Mouse (Mus musculus) brain, embryonic 14.5 days (tissue): ENCODE data around the gene Ccdc114.

Experiments
- CTCF ChIP-seq: fragments of 200-500 bp; IDR thresholded peaks from 2 replicates; pipeline ENCODE4 v1.5.1; 2012; ENCODE audit warnings: inconsistent platforms, mild to moderate bottlenecking, moderate library complexity, borderline replicate concordance; ENCODE audit not compliant: insufficient read depth, insufficient read length; ENCODE audit errors: extremely low read depth
- POLR2A ChIP-seq: fragments of 200-500 bp; IDR thresholded peaks from 2 replicates; pipeline ENCODE4 v1.6.1; 2012; ENCODE audit warnings: mild to moderate bottlenecking, inconsistent platforms, borderline replicate concordance; ENCODE audit not compliant: poor library complexity, insufficient read depth, insufficient read length, severe bottlenecking; ENCODE audit errors: extremely low read depth

DNA sequence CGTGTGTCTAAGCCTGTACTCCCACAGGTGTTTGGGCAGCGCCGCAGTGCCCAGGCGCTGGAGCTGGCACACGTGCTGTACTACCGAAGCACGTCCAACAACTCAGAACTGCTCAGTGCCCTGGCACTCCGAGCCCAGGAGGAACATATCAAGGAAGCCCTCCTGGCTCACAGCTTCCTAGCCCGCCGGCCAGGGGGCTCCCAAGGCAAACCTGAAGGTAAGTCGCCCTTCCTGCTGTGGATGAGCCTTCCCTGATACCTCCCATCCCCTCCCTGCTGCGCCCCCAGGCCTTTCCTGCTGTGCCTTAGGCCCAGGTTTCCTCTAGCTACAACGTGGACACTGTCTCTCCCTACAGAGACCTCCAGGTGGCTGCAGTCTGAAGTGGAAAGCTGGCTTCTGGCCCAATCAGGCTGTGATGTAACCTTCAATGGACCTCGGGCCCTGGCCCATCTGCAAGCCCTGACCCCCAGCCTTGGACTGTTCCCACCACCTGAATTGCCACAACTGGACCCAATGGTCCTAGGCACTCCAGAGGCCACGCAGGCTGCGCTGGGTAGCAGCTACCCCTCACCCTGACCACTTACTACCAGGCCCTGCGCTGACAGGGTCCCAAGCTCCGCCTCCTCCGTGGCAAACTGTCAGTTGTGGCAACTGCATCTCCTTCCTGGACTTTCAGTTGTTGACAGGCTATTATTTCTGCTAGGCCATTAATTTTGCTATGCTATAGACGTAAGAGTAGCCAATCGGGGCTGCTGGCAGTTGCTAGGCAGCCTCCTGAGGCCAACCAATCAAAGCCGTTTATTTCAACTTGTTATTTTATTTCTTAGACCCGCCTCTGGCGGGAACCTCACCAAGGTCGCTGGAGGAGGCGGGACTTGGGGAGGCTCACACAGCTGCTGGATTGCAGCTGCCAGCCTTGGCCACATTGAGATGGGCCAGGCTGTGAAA is 7.5 kb upstream of the Ccdc114 start:
- no peak for TF ChIP-seq CTCF
- no peak for TF ChIP-seq POLR2A
